Mouse (Mus musculus): ENCODE data around the gene Ccdc114.
"Not testable (repeated sequence)": the region's sequence is repeated elsewhere in the genome, so short reads cannot be mapped to it uniquely, and the experiment has no call there.

Ccdc114 gene

GRCm38 (mm10) chr7:45917926-45918325 is 5.9 kb upstream of the Ccdc114 start:
- no peak for DNase-seq (ENCODE audit: low spot score in 2 of 2)

- no peak for DNase-seq (ENCODE audit: low spot score in 2 of 2)
Observed at GRCm38 (mm10) chr7:45919083-45919671, 4.7 kb upstream of the Ccdc114 start.

DNA sequence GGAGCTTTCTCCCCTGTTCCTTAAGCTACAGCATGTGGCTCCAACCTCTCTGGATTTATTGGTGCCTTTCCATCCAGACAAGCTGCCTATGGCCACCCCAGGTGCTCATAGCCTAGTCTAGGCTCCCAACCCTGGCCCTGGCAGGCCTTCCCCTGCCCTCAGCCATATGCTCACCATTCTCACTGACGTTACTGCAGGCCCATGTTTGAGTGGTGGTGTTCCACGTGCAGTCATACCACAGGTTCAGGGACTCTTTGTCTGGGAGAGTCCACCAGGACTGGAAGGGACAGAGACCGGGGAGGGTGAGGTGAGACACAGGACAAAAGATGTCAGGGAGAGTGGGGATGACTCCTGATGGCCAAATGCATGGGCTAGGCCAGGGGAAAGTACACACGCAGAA is 4.1 kb upstream of the Ccdc114 start:
- DNase-seq (ENCODE audit: low spot score in 2 of 2) = no peak

GRCm38 (mm10) chr7:45920583-45921241 is 3.2 kb upstream of the Ccdc114 start:
- peak; percentile 38 to 66 for DNase-seq (ENCODE audit: low spot score in 2 of 2)

DNA sequence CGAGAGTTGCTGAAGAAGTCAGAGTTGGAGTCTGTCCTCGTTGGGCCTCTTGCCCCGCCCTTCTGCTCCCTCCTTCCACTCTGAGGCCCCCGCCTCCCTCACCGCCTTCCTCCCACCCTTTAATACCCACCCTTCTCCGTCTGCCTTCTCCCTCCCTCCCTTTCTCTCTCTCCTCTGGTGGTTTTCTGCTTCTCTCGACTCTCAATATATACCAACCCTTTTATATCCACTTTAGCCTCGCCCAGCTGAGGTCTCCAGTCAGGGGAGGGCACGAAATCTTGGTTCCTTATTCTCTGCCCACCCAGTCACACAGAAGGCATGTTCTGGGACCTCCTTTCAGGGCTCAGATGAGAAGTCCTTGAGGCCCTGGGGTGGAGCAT is 2.6 kb upstream of the Ccdc114 start, which contains the start of gene Emp3:
Gene Emp3, minus strand, starts transcription at position 163 of the 380 bp plus-strand sequence.
- peak; percentile 64 to 68 for DNase-seq (ENCODE audit: low spot score in 2 of 2)

DNA sequence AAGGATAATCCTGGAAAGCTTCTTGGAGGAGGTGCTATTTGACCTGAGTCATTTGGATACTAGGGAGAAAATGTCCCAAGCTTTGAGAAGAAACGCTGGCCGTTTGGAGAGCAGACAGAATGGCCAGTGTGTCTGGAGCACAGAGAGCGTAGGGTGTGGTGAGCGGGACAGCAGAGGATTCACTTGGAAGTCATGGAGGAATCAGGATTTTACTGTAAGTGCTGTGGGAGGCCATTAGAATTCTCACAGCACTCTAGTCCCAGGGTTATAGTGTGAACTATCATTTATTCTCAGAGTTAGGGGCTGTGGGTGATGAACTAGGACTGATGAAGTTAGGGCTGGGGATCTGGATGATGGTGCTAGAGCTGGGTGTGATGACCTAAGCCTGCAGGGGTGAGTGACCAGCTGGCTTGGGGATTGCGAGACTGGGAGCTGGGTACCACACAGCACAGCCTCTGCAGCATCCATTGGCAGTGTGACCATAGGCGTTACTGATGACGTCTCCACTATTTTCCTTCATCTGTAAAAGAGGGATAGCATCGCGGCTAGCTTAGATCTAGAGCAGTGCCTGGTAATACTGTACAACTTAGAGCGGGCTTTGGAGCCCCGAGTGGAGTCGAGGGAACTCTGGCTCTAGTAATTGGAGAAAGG is 1.8 kb upstream of the Ccdc114 start:
- DNase-seq (ENCODE audit: low spot score in 2 of 2) = peak in 1 of 2 experiments; percentile 32

GRCm38 (mm10) chr7:45922928-45923761 is 727 bp upstream of the Ccdc114 start:
- peak; percentile 98 for DNase-seq (ENCODE audit: low spot score in 2 of 2)

DNA sequence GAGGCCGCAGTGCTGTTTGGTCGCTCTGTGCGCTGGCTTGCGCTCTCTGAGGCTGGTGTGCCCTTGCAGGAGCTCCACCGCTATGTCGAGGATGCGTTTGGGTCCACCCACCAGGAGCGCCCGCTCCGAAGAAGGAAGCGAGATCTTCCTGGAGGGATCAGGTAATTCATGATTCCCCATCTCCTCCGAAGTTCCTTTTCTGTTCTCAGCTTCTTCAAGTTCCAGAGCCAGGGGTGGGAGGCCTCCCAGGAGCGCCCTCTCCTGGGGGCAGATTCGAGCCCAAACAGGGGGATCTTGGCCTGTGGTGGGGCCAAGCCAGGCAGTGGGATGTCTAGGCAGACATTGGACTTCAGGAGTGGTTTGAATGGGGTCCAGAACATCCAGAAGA is 551 bp downstream of the Ccdc114 start:
- peak in 1 of 2 experiments; percentile 6 for DNase-seq (ENCODE audit: low spot score in 2 of 2)

- DNase-seq (ENCODE audit: low spot score in 2 of 2) = no peak
Observed at GRCm38 (mm10) chr7:45928626-45929295, 4.9 kb downstream of the Ccdc114 start.

DNA sequence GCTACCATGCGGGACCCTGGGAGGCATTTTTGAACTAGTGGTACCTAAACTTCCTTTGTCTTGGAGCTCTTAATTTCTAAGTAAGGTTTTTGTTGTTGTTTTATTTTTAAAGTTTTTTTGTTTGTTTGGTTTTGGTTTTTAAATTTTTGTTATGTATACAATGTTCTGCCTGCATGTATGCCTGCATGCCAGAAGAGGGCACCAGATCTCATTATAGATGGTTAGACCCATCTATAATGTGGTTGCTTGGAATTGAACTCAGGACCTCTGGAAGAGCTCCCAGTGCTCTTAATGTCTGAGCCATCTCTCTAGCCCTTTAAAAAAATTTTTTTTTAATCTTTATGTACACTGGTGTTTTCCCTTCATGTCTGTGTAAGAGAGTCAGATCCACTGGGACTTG is 5.8 kb downstream of the Ccdc114 start:
- no peak for DNase-seq (ENCODE audit: low spot score in 2 of 2)

DNA sequence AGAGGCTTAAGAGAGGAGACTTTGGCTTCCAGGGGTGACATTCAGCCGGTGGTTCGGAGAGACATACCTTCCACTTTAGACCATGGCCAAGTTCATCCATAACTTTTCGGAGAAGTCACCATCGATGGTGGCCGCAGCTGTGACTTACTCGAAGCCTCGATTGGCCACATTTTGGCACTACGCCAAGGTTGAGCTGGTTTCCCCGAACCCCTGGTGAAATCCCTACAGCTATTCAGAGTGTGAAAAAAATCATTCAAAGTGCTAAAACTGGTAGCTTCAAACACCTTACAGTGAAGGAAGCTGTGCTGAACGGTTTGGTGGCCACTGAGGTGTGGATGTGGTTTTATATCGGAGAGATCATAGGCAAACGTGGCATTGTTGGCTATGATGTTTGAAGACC is 9.9 kb downstream of the Ccdc114 start:
- not testable (repeated sequence) for DNase-seq (ENCODE audit: low spot score in 2 of 2)

DNA sequence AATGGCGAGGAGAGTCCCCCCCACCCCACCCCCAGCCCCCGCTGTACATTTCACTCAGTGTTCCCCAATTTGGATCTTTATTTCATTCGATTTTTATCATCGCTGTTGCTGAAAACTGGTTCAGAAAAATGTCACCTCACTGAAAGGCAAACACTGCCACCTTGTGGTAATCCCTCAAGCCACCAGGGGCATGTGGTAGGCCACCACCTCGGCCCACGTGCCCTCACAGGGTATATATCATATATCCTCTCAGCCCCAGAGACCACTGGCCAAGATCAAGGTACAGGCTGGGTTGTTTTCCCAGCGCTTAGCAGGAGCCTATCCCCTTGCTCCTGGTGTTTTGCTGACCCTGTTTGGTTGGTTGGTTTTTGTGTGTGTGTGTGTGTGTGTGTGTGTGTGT is 11.2 kb downstream of the Ccdc114 start:
- peak; percentile 41 to 54 for DNase-seq (ENCODE audit: low spot score in 2 of 2)

DNA sequence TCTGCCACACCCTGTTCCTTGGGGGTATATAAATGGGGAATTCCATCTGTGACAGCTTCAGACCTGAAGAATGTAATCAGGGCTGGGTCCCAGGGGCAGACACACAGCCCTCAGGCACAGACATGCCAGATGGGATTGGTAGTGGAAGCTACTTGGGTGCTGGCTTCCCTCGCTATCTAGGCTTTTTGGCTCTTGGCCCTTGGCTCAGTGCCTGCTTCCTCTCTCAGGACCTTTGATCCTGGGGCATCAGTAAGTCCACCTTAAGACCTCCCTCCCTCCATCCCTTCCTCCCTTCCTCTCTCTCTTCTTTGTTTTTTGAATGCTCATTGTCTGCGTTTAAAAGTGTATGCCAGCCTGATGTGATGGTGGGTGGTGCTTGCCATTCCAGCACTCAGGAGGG is 16.0 kb downstream of the Ccdc114 start:
- no peak for DNase-seq (ENCODE audit: low spot score in 2 of 2)

GRCm38 (mm10) chr7:45941986-45942385 is 18.1 kb downstream of the Ccdc114 start:
- no peak for DNase-seq (ENCODE audit: low spot score in 2 of 2)

- DNase-seq (ENCODE audit: low spot score in 2 of 2) = not testable (repeated sequence)
Observed at GRCm38 (mm10) chr7:45943280-45943679, 19.4 kb downstream of the Ccdc114 start.

- DNase-seq (ENCODE audit: low spot score in 2 of 2) = no peak
Observed at GRCm38 (mm10) chr7:45949061-45949460, 25.2 kb downstream of the Ccdc114 start.

DNA sequence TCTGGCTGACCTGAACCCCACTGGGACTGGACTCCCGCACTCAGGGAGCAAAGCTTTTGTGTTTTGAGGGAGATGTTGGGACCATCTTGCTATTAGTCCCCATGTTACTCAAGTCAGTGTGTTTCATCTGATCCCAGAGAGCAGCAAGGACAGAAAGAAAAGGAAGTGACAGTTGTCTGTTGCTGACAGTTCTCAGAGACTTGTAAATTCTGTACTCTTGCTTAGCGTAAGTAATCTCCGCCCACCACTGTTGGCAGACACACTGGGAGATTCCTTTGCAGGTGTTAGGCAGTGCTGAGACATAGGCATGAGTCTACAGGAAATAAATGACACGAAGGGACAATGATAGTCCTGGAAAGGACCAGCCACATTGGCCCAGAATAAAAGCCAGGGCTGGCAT is 32.7 kb downstream of the Ccdc114 start:
- DNase-seq (ENCODE audit: low spot score in 2 of 2) = no peak

GRCm38 (mm10) chr7:45971831-45972723 is 48.2 kb downstream of the Ccdc114 start:
- DNase-seq (ENCODE audit: low spot score in 2 of 2) = no peak

DNA sequence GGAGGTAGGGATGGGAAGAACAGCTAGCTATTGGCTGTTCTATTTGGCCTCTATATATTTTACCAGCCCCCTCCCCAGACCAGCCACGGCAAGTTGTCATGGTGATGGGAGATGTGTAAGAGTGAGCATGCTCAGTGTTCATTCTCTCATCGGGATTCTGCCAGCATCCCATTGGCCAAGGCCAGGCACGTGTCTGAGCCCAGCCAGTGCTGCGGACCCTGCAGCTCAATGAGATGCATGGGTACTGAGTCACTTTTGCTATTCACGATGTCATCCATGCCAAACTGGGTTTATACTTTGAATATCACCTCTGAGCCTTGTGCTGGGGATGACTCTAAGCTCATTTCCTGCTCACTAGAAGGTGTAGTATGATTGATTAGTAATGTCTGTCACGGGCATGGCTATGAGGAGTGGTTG is 49.4 kb downstream of the Ccdc114 start:
- DNase-seq (ENCODE audit: low spot score in 2 of 2) = no peak

DNA sequence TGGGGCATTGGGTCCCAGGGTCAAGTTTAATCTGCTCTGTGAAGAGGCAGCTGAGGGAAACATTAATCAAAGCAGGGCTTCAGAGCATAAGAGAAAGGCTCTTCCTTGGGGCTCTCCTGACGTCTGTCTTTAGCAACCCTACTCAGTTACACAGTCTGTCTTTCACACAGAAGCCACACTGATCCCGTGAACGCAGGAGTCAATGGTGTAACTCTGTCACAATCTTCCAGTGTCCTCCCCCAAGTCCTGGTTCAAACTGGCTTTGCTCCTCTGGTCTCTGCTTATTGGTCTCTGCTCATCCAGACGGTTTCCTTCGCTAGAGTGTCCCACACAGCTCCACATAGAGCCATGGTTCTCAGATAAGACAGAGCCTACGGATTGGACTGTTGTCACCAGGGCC is 50.2 kb downstream of the Ccdc114 start:
- no peak for DNase-seq (ENCODE audit: low spot score in 2 of 2)

- DNase-seq (ENCODE audit: low spot score in 2 of 2) = no peak
Observed at GRCm38 (mm10) chr7:45974512-45974911, 50.6 kb downstream of the Ccdc114 start.

Measured in heart, adult 9 months (tissue).